Mouse (Mus musculus) midbrain, embryonic 12.5 days (tissue): ENCODE data around the gene Map3k7cl. TPM values are rescaled to one million over a fixed set of nuclear protein-coding genes. Genes with fewer than 3 reads are reported as not detected.

ENCODE experiments used
- polyA plus RNA-seq: library from polyadenylated mRNA; unstranded; fragments of >200 nt; fragmentation: Nextera tagmentation; extraction: Ambion mirVana; gene quantifications from 2 replicates; pipeline ENCODE4 v1.2.1, GENCODE M21; 2016

The Map3k7cl gene
- polyA plus RNA-seq, 1 experiment from 2014 or later = not detected

Other genes starting within 250 kb of the Map3k7cl start
- gene N6amt1, start 199.1 kb upstream of the Map3k7cl start, polyA plus RNA-seq = 19.3 and 19.8 TPM in 2 replicates
- gene Ltn1, start 120.7 kb upstream of the Map3k7cl start, polyA plus RNA-seq = 36.0 and 36.4 TPM in 2 replicates
- gene Rwdd2b, start 112.8 kb upstream of the Map3k7cl start, polyA plus RNA-seq = 10.0 and 11.7 TPM in 2 replicates
- 41.2 and 41.3 TPM in 2 replicates for gene Usp16, start 98.6 kb upstream of the Map3k7cl start, polyA plus RNA-seq
- 528 and 533 TPM in 2 replicates for gene Cct8, start 57.5 kb upstream of the Map3k7cl start, polyA plus RNA-seq
- gene Bach1, start 145.6 kb downstream of the Map3k7cl start, polyA plus RNA-seq = 20.4 and 24.4 TPM in 2 replicates